Mouse (Mus musculus): ENCODE measurements around the gene Sdccag8.
"Not testable (repeated sequence)": the region's sequence is repeated elsewhere in the genome, so short reads cannot be mapped to it uniquely, and the experiment has no call there.

Sdccag8 gene

GRCm38 (mm10) chr1:176879614-176880013, 65.2 kb downstream of the Sdccag8 start:
- no peak for DNase-seq

- no peak for DNase-seq
Observed at GRCm38 (mm10) chr1:176880101-176880500, 65.6 kb downstream of the Sdccag8 start.

GRCm38 (mm10) chr1:176880943-176881342, 66.5 kb downstream of the Sdccag8 start:
- no peak for DNase-seq

GRCm38 (mm10) chr1:176885207-176885933, 70.9 kb downstream of the Sdccag8 start:
- no peak for DNase-seq

- no peak for DNase-seq
Observed at GRCm38 (mm10) chr1:176886002-176886401, 71.5 kb downstream of the Sdccag8 start.

GRCm38 (mm10) chr1:176903741-176904140, 89.3 kb downstream of the Sdccag8 start:
- no peak for DNase-seq

- DNase-seq = no peak
Observed at GRCm38 (mm10) chr1:176915946-176916345, 101.5 kb downstream of the Sdccag8 start.

- no peak for DNase-seq
Observed at GRCm38 (mm10) chr1:176919486-176919885, 105.0 kb downstream of the Sdccag8 start.

GRCm38 (mm10) chr1:176922842-176923241, 108.4 kb downstream of the Sdccag8 start:
- no peak for DNase-seq

- DNase-seq = no peak
Observed at GRCm38 (mm10) chr1:176926009-176926408, 111.5 kb downstream of the Sdccag8 start.

- no peak for DNase-seq
Observed at GRCm38 (mm10) chr1:176927312-176927711, 112.9 kb downstream of the Sdccag8 start.

- DNase-seq = no peak
Observed at GRCm38 (mm10) chr1:176929710-176930109, 115.2 kb downstream of the Sdccag8 start.

- DNase-seq = no peak
Observed at GRCm38 (mm10) chr1:176930574-176930973, 116.1 kb downstream of the Sdccag8 start.

GRCm38 (mm10) chr1:176930981-176931500, 116.6 kb downstream of the Sdccag8 start:
- no peak for DNase-seq

GRCm38 (mm10) chr1:176931511-176931910, 117.1 kb downstream of the Sdccag8 start:
- DNase-seq = no peak

- DNase-seq = no peak
Observed at GRCm38 (mm10) chr1:176932320-176932950, 118.0 kb downstream of the Sdccag8 start.

- DNase-seq = no peak
Observed at GRCm38 (mm10) chr1:176933319-176933718, 118.9 kb downstream of the Sdccag8 start.

GRCm38 (mm10) chr1:176934043-176934762, 119.7 kb downstream of the Sdccag8 start:
- no peak for DNase-seq

- DNase-seq = no peak
Observed at GRCm38 (mm10) chr1:176939901-176940341, 125.5 kb downstream of the Sdccag8 start.

GRCm38 (mm10) chr1:176941286-176941990, 127.0 kb downstream of the Sdccag8 start:
- DNase-seq = not testable (repeated sequence)

- no peak for DNase-seq
Observed at GRCm38 (mm10) chr1:176943126-176943525, 128.7 kb downstream of the Sdccag8 start.

GRCm38 (mm10) chr1:176943987-176944386, 129.5 kb downstream of the Sdccag8 start:
- DNase-seq = no peak
